Mouse (Mus musculus) bone marrow macrophage, adult 2 months (primary cell): ENCODE measurements around the gene Irf2.

Source experiments
- CTCF ChIP-seq: IDR thresholded peaks from 2 replicates; pipeline ENCODE4 v1.5.1; 2012; ENCODE audit warnings: low read depth, mild to moderate bottlenecking, low read length, moderate library complexity
- POLR2A ChIP-seq: IDR thresholded peaks from 2 replicates; pipeline ENCODE4 v1.6.1; 2012; ENCODE audit warnings: mild to moderate bottlenecking, low read depth, low read length, borderline replicate concordance

DNA sequence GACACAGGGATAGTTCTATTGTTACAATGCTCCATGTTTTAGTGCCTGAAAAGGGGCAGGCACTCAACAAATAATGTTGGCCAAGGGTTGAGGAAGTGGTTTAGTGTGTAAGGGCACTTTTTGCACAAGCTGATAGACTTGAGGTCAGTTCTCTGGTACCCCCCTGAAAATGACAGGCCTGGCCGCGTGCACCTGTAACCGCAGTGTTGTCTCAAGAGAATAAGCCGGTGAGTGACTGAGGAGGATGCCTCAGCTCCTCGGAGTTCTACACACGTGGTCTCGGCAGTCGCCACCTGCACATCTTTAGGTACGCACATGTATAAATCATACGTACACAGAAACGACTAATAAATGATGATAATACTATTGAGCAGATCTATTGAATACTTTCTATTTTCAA, 26.4 kb upstream of the Irf2 start:
- TF ChIP-seq POLR2A = no peak
- TF ChIP-seq CTCF = no peak
